Mouse (Mus musculus): ENCODE results near the gene Hist2h2ab.
"Not testable (repeated sequence)": the region's sequence is repeated elsewhere in the genome, so short reads cannot be mapped to it uniquely, and the experiment has no call there.

Hist2h2ab gene

DNA sequence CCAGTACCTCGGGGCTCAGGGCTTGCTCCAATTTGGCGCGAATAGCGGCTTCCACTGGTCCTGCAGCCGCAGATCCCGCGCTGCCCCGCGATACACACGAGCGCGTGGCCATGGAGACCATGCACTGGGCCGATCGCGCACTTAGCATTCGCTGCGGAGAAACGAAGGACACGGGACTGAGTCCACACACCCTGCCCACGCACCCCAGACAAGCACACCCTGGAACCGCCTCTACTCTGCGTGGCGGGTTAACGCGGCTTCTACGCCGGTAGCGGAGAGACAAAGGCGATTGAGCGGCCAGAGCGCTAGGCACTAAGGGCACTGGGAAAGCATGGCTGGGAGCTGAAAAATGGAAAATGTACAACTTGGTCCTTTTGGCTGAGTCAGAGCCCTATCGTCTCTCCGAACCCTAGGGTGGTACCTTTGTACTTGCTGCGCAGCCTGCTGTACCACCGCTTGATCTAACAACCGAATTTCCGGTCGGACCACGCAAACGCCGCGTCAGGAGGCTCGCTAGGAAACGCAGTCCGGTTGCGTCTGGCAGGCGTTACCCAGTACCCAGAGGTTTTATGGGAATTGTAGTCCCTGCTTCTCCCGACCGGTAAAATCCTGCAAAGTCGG is 22.4 kb upstream of the Hist2h2ab start:
- DNase-seq (ENCODE audit: low read depth, low spot score): peak; percentile 99

DNA sequence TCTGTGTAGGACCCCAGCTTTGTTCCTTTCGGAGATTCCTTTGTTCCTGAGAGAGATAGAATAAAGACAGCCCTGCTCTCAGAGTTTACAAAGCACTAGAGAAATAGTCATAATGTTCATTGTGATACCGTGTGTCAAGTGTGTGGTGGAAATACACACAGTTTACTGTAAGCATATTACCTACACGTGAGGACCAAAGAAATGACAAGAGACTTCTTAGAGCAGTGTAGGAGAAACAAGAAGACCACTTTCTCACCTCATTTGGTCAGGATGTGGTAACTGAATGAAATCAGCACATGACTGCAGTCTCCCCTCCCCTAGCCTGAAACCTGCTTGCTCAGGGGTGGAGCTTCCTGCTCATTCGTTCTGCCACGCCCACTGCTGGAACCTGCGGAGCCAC is 21.5 kb upstream of the Hist2h2ab start:
- no peak for DNase-seq (ENCODE audit: low read depth, low spot score)

DNA sequence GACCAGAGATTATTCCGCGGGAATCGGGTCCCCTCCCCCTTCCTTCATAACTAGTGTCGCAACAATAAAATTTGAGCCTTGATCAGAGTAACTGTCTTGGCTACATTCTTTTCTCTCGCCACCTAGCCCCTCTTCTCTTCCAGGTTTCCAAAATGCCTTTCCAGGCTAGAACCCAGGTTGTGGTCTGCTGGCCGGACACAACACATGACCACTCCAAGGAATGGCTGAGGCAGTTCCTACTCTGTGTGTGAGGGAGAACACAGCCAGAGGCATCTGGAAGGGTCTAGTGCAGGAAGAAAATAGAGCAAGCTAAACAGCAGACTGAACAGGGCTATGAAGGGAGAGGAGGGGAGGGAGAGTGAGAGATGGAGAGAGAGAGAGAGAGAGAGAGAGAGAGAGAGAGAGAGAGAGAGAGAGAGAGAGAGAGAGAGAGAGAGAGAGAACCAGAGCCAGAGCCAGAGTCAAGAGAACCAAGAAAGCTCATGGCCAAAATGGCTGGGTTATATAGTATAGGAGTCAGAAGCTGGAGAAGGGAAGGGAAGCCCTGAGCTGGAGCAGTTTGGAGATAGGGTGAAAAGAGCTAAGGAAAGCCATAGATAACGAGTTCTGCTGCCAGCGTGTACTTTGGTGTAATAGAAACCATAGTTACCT is 20.9 kb upstream of the Hist2h2ab start:
- not testable (repeated sequence) for DNase-seq (ENCODE audit: low read depth, low spot score)

DNA sequence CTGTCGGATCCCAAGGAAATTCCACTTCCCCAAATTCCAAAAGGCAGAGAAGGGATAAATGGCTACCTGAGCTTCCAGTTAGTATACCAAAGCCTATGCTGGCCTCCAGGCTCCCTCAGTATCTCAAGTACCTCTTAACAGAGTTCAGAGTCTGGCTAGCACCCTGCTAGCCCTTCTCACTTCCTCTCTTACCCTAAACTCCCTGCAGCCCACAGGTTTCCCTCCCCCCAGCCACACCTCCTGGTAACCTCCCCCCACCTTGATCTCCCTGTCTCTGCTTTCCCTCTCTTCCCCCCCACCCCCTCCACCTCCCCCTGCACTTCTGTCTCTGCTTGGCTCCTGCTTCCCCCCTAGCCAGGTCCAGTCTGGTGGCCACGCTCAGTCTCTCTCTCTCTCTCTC is 19.9 kb upstream of the Hist2h2ab start:
- DNase-seq (ENCODE audit: low read depth, low spot score): no peak

DNA sequence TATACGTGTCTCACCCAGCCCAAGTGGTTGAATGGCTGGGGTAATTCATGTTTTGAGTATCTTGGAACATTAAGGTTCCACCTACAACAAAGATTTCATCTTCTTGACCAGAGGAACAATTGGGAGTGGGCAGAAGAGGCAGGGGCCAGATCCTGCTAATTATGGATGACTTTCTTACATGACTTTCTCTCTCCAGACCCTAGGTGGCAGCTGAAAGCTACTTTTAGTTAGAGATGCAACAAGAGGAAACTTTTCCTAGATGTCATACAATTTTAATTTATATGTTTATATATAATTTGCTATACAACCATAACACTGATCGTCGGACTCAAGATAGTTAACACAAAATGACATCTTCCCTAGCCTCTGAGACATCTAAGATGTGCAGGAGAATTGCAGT is 11.8 kb upstream of the Hist2h2ab start:
- DNase-seq (ENCODE audit: low read depth, low spot score): no peak

DNA sequence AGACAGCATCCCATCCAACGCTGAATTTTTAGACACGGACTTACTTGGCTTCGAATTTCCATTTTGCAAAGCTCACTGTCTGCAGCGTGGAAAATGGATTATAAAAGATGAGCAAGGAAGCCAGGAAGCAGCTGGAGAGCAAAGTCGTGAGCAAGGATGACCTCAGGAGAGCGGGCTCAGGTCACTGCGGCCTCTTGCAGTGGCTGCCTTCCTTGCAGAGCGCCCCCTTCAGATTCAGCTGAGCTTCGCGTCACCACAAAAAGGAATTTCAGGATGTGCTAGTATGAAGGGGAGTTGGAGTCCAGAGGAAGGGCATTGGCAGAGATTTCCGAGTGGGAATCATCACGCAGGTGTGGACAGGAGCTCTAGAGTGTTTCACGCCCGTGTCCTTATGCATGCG is 10.4 kb upstream of the Hist2h2ab start:
- peak; percentile 50 for DNase-seq (ENCODE audit: low read depth, low spot score)

DNA sequence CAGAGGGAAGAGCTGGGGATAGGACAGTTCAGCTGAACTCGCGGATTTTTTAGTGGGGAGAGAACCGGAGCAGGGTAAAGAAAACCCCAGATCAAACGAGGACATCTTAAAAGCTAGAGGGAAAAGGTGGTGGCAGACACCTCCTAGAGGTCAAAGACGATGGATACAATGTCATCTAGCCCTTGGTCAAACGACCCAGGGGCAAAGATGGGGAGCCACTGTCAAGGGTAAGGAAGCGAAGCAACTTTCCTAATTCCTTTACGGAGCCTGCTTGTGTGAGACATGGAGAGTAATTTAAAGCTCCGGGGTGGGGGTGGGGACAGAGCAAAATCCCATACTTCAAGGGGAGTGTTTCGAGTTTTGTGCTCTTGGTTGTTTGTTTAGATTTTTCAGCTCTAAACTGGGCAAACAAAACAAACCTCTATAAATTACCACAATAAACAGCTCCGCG is 449 bp upstream of the Hist2h2ab start:
- peak; percentile 55 for DNase-seq (ENCODE audit: low read depth, low spot score)

DNA sequence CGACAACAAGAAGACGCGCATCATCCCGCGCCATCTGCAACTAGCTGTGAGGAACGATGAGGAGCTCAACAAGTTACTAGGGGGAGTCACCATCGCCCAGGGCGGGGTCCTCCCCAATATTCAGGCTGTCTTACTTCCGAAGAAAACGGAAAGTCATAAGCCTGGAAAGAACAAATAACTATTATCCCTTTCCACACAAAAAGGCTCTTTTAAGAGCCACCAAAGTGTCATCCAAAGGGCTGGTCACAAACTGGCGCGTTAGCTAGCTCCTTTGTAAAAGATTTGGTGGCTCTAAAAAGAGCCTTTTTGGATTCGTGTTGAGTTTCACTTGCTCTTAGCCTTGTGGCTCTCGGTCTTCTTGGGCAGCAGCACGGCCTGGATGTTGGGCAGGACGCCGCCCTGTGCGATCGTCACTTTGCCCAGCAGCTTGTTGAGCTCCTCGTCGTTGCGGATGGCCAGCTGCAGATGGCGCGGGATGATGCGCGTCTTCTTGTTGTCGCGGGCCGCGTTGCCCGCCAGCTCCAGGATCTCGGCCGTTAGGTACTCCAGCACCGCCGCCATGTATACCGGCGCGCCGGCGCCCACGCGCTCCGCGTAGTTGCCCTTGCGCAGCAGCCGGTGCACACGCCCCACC is 583 bp downstream of the Hist2h2ab start:
- DNase-seq (ENCODE audit: low read depth, low spot score): peak; percentile 47

DNA sequence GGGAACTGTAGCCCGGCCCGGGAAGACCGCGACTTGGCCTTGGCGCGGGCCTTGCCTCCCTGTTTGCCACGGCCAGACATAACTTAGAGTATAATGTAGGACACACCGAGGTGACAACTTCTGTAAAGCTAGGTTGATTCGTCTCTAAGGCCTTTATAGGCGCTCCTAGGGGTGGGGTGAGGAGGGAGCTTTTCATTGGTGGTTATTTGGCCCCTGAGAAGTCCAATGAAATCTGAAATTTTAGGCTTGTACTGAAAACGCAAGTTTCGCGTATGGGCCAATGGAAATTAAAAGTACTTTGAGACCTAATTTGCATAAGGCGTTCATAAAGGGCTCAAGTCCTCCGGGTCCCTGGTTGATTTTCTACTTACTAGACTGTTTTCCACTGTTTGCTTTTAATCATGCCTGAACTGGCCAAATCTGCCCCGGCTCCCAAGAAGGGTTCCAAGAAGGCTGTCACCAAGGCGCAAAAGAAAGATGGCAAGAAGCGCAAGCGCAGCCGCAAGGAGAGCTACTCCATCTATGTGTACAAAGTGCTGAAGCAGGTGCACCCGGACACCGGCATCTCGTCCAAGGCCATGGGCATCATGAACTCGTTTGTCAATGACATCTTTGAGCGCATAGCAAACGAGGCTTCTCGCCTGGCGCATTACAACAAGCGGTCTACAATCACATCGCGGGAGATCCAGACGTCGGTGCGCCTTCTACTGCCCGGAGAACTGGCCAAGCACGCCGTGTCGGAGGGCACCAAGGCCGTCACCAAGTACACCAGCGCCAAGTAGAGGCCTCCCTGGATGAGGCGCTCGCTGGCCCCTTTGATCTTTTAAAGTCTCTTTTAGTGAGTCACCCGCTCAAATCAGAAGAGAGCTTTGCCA is 1.3 kb downstream of the Hist2h2ab start, which contains the start of the genes Hist2h2ac and Hist2h2be:
Gene Hist2h2ac, minus strand, starts transcription at position 116 of the 875 bp plus-strand sequence.
Gene Hist2h2be, plus strand, starts transcription at position 355 of the 875 bp plus-strand sequence.
- DNase-seq (ENCODE audit: low read depth, low spot score): peak; percentile 99

DNA sequence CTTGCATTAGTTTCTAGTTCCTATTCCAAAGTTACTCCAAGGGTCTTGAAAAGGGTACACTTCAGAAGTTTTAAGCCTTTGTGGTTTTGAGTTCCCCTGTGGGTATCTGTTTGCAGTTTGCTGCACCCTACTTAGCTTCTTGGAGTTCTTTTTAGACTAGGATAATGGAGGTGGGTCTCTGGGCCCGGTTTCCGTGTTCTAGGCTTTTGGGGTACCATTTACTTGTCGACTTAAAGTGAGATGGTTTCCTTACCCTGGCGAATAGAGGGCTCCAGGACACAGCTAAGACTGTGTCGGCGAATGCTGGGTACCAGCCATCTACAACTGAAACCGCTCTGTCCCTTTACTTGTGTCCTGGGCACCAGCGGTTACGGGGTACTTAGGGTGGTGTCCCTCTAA is 2.0 kb downstream of the Hist2h2ab start:
- DNase-seq (ENCODE audit: low read depth, low spot score): peak; percentile 24

DNA sequence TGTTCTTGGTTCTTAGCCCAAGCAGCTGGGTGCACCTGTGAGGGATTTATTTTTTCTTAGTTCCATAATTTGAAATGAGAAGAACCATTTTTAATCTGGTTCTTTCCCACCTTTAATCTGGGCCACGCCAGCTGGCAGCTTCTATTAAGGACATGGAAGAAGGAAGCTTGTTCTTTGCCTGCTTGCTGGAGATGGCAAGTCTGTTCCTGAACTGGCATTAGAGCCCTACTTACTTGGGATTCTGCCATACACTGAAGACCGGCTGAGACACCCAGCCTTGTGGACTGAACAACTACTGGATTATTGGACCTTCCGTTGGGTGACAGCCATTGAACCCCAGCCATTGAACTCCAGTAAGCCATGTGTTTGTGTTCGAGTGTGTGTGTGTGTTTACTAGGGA is 3.1 kb downstream of the Hist2h2ab start:
- DNase-seq (ENCODE audit: low read depth, low spot score): peak; percentile 28

DNA sequence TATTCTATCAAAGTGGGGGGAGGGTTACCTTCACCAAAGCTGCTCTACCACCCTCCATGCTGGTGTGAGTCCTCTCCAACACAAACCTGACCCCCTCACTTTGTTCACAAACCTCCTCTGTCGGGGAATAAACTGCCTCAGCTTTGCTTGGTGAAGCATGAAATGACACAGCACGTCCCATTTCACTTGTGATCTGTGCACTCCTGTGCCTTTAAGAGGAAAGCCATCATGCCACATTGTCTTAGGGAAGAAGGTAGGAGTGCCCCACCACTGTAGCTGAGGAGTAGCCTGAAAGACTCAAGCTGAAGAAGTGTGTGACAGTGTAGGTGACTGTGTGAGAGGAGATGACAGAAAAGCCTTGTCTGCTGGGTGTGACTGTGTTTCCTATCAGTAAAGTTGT is 5.8 kb downstream of the Hist2h2ab start:
- no peak for DNase-seq (ENCODE audit: low read depth, low spot score)

DNA sequence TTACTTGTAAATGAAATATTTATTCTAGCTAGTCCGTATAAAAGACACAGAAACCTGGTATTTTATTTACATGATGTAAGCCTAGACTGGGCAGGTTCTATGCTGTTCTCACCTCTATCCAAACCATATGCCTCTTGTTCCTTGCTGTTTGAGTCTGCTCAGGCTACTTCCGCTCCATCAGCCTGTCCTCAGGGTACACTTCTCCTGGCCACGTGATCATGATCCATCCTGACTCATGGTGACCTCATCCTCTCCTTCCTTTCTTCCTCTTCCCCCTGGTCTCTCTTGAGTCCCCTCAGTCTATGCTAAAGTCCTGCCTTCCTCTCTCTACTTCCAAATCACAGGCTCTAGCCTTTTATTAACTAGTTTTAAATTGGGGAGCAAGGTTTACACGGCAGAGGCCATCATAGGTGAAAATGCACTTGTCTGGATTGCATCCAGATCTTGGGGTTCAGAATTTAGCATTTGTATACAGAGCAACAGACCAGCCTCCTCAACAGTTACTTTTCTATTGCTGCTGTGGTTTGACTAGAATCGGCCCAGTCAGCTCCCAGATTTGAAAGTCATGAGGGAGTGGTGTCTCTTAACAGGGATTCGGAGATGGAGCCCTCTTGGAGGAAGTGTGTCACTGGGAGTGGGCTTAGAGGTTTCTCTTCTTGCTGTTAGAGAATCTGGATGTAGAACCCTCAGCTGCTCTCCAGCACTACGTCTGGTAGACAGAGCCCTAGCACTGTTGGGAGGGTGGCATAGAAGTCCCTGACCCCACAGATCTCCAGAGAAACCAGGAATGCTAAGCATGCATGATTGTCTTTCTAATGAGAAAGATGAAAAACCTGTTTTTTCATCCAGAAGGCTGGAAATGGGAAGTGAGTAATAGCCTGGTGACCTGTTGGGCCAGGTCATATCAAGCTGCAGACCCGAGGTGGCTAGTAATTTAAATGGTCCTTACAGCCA is 7.3 kb downstream of the Hist2h2ab start:
- DNase-seq (ENCODE audit: low read depth, low spot score): peak; percentile 54

DNA sequence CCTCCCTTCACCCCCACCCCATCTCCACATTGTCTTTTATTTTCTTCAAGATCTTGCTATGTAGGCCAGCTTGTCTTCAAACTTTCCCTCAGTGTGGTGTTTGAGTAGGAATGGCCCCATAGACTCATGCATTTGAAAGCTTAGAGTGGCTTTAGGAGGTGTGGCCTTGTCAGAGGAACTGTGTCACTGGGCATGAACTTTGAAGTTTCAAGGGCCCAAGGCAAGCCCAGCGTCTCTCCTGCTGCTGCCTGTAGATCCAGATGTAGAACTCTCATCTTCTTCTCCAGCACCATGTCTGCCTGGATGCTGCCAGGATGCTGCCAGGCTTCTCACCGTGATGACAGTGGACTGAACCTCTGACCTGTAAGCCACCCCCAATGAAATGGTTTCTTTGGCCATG is 9.2 kb downstream of the Hist2h2ab start:
- DNase-seq (ENCODE audit: low read depth, low spot score): no peak

DNA sequence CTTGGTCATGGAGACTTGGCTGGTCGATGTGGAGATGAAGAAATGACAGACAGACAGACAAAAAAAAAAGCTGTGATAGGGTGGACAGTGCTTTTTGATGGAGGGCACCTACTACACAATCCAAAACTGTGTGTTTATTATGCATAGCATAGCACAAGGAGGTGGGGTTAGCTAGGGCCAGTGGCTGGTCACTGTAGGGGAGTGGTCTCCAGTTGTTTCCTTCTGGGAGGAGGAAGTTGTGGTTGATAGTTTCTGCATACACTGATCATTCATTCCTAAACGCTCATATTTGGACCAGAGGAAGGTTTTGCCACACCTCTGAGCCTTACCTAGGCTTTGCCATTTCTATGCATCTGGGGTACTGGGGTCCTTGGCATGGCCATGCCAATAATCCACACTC is 10.7 kb downstream of the Hist2h2ab start:
- DNase-seq (ENCODE audit: low read depth, low spot score): no peak

DNA sequence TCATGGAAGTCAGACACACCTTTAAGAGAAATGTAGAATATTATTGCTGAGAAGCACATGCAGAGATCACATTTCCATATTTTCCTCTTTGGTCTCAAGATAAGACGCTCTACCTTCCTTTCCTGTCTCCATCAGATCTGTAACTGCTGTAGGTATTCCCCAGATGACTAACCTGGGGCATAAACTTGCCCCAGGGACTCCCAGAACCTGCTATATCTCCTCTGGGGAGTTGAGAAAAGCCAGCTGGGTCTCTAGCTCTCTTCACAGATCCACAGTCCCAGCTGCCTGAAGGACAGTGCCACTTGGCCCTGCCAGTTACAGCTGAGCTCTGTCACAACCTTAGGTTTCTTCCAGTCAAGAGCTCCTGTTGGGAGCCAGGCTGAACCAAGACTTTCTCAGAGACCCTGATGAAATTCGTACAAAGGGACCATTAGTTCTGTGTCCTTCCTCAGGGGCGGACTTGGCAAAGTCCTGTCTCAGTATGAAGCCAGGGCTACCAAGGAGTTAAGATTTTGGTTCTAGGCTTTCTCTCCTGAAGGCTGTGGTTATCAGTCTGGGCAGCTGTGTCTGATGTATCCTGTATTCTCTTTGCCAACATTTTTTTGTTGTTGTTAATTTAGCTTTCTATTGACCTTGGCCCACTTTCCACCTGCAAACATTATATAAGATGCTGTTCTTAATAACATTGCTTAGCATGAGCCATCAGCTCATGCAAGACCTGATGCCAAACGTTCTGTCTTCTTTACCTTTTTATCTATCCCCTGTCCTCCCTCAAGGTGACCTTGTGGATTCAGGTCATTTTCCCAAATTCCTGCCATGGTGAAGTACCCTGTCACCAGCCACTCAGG is 11.5 kb downstream of the Hist2h2ab start:
- DNase-seq (ENCODE audit: low read depth, low spot score): no peak

DNA sequence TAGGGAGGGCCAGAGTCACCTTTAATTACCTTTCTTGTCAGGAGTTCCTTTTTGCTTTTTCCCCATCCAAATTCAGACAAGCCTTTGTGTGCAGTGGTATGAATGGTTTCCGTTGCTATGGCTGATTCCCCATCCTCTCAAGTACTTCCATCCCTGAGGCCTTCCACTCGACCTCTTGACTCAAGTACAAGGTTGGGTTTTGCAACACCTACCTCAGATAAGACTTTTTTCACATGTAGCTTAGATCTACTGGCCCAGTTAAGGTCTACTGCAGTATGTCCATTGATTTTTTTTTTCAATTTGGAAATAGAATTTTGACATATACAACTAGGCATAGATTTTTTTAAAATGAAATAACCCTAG is 12.1 kb downstream of the Hist2h2ab start:
- DNase-seq (ENCODE audit: low read depth, low spot score): no peak

DNA sequence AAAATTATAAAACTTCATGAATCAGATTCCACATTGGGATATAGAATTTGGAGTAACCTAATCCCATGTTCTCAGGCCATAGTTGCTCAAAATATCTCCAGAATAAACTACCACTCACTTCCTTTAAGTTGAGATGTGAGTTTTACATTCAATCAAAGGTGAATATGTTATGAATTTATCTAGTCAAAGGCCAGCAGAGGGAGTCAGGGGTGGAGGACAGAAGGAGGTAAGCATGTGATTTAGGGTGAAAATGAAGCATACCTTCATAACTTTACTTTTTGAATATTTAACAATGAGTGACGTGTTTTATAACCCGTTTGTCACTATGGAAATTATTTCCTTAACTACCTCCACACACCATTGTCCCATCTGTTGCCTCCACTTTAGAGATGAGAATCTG is 15.2 kb downstream of the Hist2h2ab start:
- no peak for DNase-seq (ENCODE audit: low read depth, low spot score)

DNA sequence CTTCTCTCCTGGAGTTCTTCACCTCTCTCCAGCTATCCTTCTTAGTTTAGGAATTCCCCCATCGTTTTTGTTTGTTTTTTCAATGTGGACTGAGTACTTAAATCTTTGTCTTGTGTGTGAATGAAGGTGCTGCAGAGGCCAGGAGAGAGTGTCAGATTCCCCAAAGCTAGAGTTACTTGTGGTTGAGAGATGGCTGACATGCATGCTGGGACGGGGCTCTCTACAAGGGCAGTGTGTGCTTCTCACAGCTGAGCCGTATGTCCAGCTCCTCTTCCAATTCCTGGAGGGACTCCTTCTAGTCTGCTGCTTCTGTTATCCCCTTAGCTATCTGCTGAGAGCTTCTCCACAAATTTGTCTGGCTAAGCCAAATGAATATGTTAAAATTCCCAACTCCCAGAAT is 16.2 kb downstream of the Hist2h2ab start:
- no peak for DNase-seq (ENCODE audit: low read depth, low spot score)

DNA sequence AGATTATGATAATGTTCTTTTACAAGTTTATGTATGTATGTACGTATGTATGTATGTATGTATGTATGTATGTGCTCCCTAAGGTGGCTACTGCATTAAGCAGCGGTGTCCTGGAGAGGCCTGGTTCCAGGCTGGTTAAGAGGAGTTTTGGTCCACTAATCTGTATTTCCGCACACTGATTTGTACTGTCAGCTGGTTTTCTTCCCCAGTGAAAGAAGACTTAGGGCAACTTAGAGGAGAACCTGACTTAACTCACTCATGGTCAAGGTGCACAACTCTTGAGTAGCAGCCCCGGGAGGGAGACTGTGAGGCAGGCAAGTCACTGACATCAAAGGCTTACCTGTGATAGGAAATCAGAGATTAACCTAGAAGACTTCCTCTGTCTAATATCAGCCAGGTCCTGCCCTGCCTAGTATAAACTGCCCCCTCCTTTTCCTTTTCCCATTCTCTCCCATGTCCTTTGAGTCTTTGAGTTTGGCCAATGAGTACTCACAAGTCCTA is 17.2 kb downstream of the Hist2h2ab start:
- DNase-seq (ENCODE audit: low read depth, low spot score): no peak

Data from brain, adult 2 months (tissue).